Mouse (Mus musculus): ENCODE results near the gene Clspn. TPM values are rescaled to one million over a fixed set of nuclear protein-coding genes. Genes with fewer than 3 reads are reported as not detected.

Clspn gene
- total and polyA plus RNA-seq, 3 experiments, result 42.0 to 618 (median 64.0) TPM

DNA sequence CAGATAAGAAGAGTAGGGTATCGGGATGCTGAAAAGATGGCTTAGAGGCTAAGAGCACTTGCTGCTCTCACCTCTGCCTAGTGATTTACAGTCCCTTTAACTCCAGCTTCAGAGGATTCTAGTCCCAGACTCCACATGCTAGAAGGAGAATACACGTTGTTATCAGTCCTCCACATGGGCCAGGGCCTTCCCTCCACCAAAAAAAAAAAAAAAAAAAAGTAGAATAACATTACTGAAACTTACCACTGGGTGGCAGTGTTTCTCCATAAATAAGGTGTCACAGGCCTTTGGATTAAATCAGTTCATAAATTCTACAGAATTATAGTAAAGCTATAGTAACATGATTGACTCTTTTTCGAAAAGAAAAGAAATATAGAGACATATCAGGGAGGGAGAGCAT, 2.3 kb upstream of the Clspn start:
- DNase-seq (ENCODE audit: low read depth, low spot score), result peak; percentile 90
- Histone ChIP-seq H3K36me3 (ENCODE audit: control insufficient read depth in 1 of 2, insufficient read depth in 2 of 2, low read length in 2 of 2) (peaks cover under 1 to 26% of the 10 kb centered on the region in 2 experiments; a peak in 3 of 4 replicates), H3K4me1 (ENCODE audit: control insufficient read depth in 1 of 2, insufficient read depth in 2 of 2, low read length in 2 of 2) (peaks cover 0 to 10% of the 10 kb centered on the region in 2 experiments; a peak in 3 of 4 replicates), H3K27ac (ENCODE audit: control insufficient read depth, low read depth, low read length) (peak overlapping the region; percentile 12), H3K9me3 (replicated peaks; ENCODE audit: insufficient read depth, low read length) (no peaks in the 10 kb centered on the region), H3K9ac (ENCODE audit: control insufficient read depth, low read depth, low read length, poor library complexity, severe bottlenecking) (peak overlapping the region; percentile 43), H3K27me3 (ENCODE audit: control insufficient read depth in 1 of 2, insufficient read depth in 2 of 2, low read length in 2 of 2) (peaks cover 0 to 1% of the 10 kb centered on the region in 2 experiments; a peak in 1 of 4 replicates), H3K79me2 (ENCODE audit: control insufficient read depth, insufficient read depth, low read length, poor library complexity) (peaks cover 17% of the 10 kb centered on the region), H3K4me3 (ENCODE audit: control insufficient read depth in 1 of 2, insufficient read depth in 1 of 2, low read depth in 2 of 2, low read length in 2 of 2) (peak overlapping the region; percentile 10 to 15)
- TF ChIP-seq MAX (IDR thresholded peaks at IDR 0.05; ENCODE audit: low read length) (peak; percentile 95), SIN3A (IDR thresholded peaks at IDR 0.05; ENCODE audit: low read length) (peak; percentile 97), RAD21 (IDR thresholded peaks at IDR 0.05; ENCODE audit: low read depth, low read length) (peak; percentile 96), ZKSCAN1 (IDR thresholded peaks at IDR 0.05; ENCODE audit: low read depth, low read length) (peak; percentile 74; the same call in 1 of the 2 replicates), GABPA (IDR thresholded peaks at IDR 0.05; ENCODE audit: low read depth, low read length) (no peak), NRF1 (IDR thresholded peaks at IDR 0.05; ENCODE audit: insufficient read depth, low read depth, low read length, poor library complexity, severe bottlenecking) (no peak), E2F4 (IDR thresholded peaks at IDR 0.05; ENCODE audit: borderline replicate concordance, low read depth, low read length) (no peak), HCFC1 (IDR thresholded peaks at IDR 0.05; ENCODE audit: low read depth, low read length) (peak; percentile 57), MYB (IDR thresholded peaks at IDR 0.05; ENCODE audit: low read depth, low read length) (no peak), POLR2A (IDR thresholded peaks at IDR 0.05; ENCODE audit: control insufficient read depth in 1 of 2, insufficient read depth in 1 of 2, low read depth in 1 of 2, low read length in 2 of 2, poor library complexity in 1 of 2) (0 out of 4 replicates have a peak, but pooled peaks of 1 of the 2 experiments have one; percentile 19), ZC3H11A (IDR thresholded peaks at IDR 0.05; ENCODE audit: low read depth, low read length) (peak; percentile 73), TCF12 (IDR thresholded peaks at IDR 0.05; ENCODE audit: low read depth, low read length) (no peak), TAL1 (IDR thresholded peaks at IDR 0.05; ENCODE audit: low read length) (peak; percentile 45), MYC (IDR thresholded peaks at IDR 0.05; ENCODE audit: low read depth, low read length) (peak; percentile 99), MXI1 (IDR thresholded peaks at IDR 0.05; ENCODE audit: low read depth, low read length) (peak; percentile 98), POLR2AphosphoS5 (IDR thresholded peaks at IDR 0.05; ENCODE audit: borderline replicate concordance, low read depth, low read length) (no peak), USF2 (IDR thresholded peaks at IDR 0.05; ENCODE audit: borderline replicate concordance in 1 of 2, insufficient read depth in 1 of 2, low read depth in 1 of 2, low read length in 2 of 2) (no peak), MEF2A (IDR thresholded peaks at IDR 0.05; ENCODE audit: extremely low read depth, insufficient replicate concordance, low read depth, low read length, poor library complexity, severe bottlenecking) (no peak), CTCF (IDR thresholded peaks at IDR 0.05 in 2 of 3, conservative IDR thresholded peaks at IDR 0.05 in 1 of 3; ENCODE audit: control insufficient read depth in 1 of 3, insufficient read depth in 1 of 3, low read depth in 2 of 3, low read length in 3 of 3, poor library complexity in 1 of 3, severe bottlenecking in 1 of 3) (peak in 2 of 3 experiments; percentile 6 to 88; a peak in 3 of 6 replicates), RCOR1 (IDR thresholded peaks at IDR 0.05; ENCODE audit: low read depth, low read length) (peak; percentile 79), ZMIZ1 (IDR thresholded peaks at IDR 0.05; ENCODE audit: low read depth, low read length) (no peak), UBTF (IDR thresholded peaks at IDR 0.05; ENCODE audit: borderline replicate concordance, insufficient read depth, low read depth, low read length) (no peak), TBP (IDR thresholded peaks at IDR 0.05; ENCODE audit: low read depth, low read length) (0 out of 2 replicates have a peak, but pooled peaks have one; percentile 36), CHD1 (IDR thresholded peaks at IDR 0.05; ENCODE audit: low read depth, low read length) (no peak), KAT2A (conservative IDR thresholded peaks at IDR 0.05; ENCODE audit: low read depth, low read length) (no peak), POLR2AphosphoS2 (IDR thresholded peaks at IDR 0.05; ENCODE audit: low read length) (no peak), ZNF384 (IDR thresholded peaks at IDR 0.05; ENCODE audit: low read depth, low read length) (peak; percentile 100), JUND (IDR thresholded peaks at IDR 0.05; ENCODE audit: low read depth, low read length) (no peak), BHLHE40 (IDR thresholded peaks at IDR 0.05; ENCODE audit: borderline replicate concordance, low read depth, low read length) (no peak), MAFK (IDR thresholded peaks at IDR 0.05; ENCODE audit: borderline replicate concordance, low read depth, low read length) (no peak), MAZ (IDR thresholded peaks at IDR 0.05; ENCODE audit: low read depth, low read length) (no peak), CHD2 (IDR thresholded peaks at IDR 0.05; ENCODE audit: low read length) (no peak), SMC3 (IDR thresholded peaks at IDR 0.05; ENCODE audit: low read depth, low read length) (peak; percentile 71), ELF1 (IDR thresholded peaks at IDR 0.05; ENCODE audit: low read depth, low read length) (no peak), NELFE (IDR thresholded peaks at IDR 0.05; ENCODE audit: low read depth, low read length) (no peak), USF1 (IDR thresholded peaks at IDR 0.05; ENCODE audit: low read depth, low read length) (no peak), EP300 (IDR thresholded peaks at IDR 0.05; ENCODE audit: low read depth in 1 of 2, low read length in 2 of 2) (peak; percentile 13 to 62; a peak in 2 of 4 replicates)

All from MEL (cell line).